Mouse (Mus musculus): ENCODE measurements around the gene Atp11a.

- TF ChIP-seq GATA1 (IDR thresholded peaks at IDR 0.05; ENCODE audit: low read length) (no peak), TAL1 (IDR thresholded peaks at IDR 0.05; ENCODE audit: low read length) (no peak)
Observed at GRCm38 (mm10) chr8:12775302-12775975, 18.6 kb downstream of the Atp11a start.

Measured in erythroblast, embryonic 14.5 days (primary cell).